Mouse (Mus musculus) liver, postnatal 0 days (tissue): ENCODE measurements around the gene 9930021J03Rik. TPM values are rescaled to one million over a fixed set of nuclear protein-coding genes. Genes with fewer than 3 reads are reported as not detected.
A peak's percentile ranks its signal among the peaks of the same experiment; 100 is the strongest.

Experiments used
- ATAC-seq: fragments of 200-750 bp; cut with Nextera tagmentation; 2 replicates; pipeline ENCODE4 v1.8.0; 2017; ENCODE audit warnings: mild to moderate bottlenecking, moderate library complexity
- DNase-seq: peaks from one replicate; pipeline ENCODE4 v3.0.0-alpha.2; 2016
- H3K27ac ChIP-seq: fragments of 300-500 bp; sonication (generic); 2 replicates; pipeline ENCODE4 v1.5.1; 2014; ENCODE audit warnings: antibody characterized with exemption, moderate library complexity, mild to moderate bottlenecking, low read depth
- H3K27me3 ChIP-seq: fragments of 300-500 bp; sonication (generic); 2 replicates; pipeline ENCODE4 v1.6.1; 2014; ENCODE audit warnings: low read length, control low read depth, mixed read lengths; ENCODE audit not compliant: insufficient read depth
- H3K36me3 ChIP-seq: fragments of 300-500 bp; sonication (generic); replicated peaks from 2 replicates; pipeline ENCODE4 v1.6.1; 2014; ENCODE audit warnings: mild to moderate bottlenecking, control low read depth, low read length, moderate library complexity, mixed read lengths; ENCODE audit not compliant: insufficient read depth
- H3K4me1 ChIP-seq: fragments of 300-500 bp; sonication (generic); 2 replicates; pipeline ENCODE4 v1.6.1; 2014; ENCODE audit warnings: antibody characterized with exemption, mild to moderate bottlenecking, control low read depth; ENCODE audit not compliant: insufficient read depth
- H3K4me2 ChIP-seq: fragments of 300-500 bp; sonication (generic); 2 replicates; pipeline ENCODE4 v1.6.1; 2014; ENCODE audit warnings: low read depth, mild to moderate bottlenecking, low read length, moderate library complexity, mixed read lengths
- H3K4me3 ChIP-seq: fragments of 300-500 bp; sonication (generic); 2 replicates; pipeline ENCODE4 v1.5.1; 2014; ENCODE audit warnings: low read depth, low read length
- H3K9ac ChIP-seq: fragments of 300-500 bp; sonication (generic); replicated peaks from 2 replicates; pipeline ENCODE4 v1.6.1; 2014; ENCODE audit warnings: mild to moderate bottlenecking, moderate library complexity
- H3K9me3 ChIP-seq: fragments of 300-500 bp; sonication (generic); 2 replicates; pipeline ENCODE4 v1.6.1; 2016; ENCODE audit warnings: mild to moderate bottlenecking, control low read depth, low read length, mixed read lengths
- CTCF ChIP-seq: sonication (generic); IDR thresholded peaks from 2 replicates; pipeline ENCODE4 v1.5.1; 2016; ENCODE audit warnings: antibody characterized with exemption, low read depth
- EP300 ChIP-seq: IDR thresholded peaks from 2 replicates; pipeline ENCODE4 v1.6.1; 2016; ENCODE audit warnings: antibody characterized with exemption, low read depth, mild to moderate bottlenecking
- WGBS: fragments of 180-500 bp; shearing (Covaris S2); extraction: QIAGEN DNeasy Blood & Tissue Kit; methylation state at CpG from one replicate; pipeline ENCODE4 v1.1.7; 2014; ENCODE audit not compliant: insufficient replicate concordance; 5-methylcytosine and 5-hydroxymethylcytosine counted together
- polyA plus RNA-seq: library from polyadenylated mRNA; unstranded; fragments of >200 nt; fragmentation: Nextera tagmentation; extraction: Ambion mirVana; gene quantifications from 2 replicates; pipeline ENCODE4 v1.2.1, GENCODE M21; 2015

Gene 9930021J03Rik
- polyA plus RNA-seq, 1 experiment from 2014 or later = 1.4 TPM

DNA sequence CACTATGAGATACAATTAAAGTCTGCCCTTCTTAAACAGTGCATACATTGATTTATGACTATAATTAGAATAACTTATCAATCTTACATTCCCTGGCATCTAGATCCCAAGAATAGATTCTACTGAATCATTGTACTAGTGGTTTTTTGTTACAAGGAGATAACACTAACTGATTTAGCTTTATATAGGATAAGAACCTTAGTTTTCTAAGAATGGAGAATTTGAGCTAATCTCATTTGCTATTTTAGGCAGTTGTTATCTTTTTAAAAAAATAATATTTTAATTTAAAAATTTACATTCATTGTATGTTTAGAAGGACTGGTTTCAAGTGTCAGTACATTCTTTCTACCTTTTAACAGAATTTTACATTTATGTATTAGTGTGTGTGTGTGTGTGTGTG, 17.8 kb downstream of the 9930021J03Rik start:
- no peak overlapping the region for H3K4me3 ChIP-seq
- ATAC-seq = no peak
- H3K9me3 ChIP-seq = no peaks in the 10 kb centered on the region
- no peak overlapping the region for H3K4me2 ChIP-seq
- no peak overlapping the region for H3K9ac ChIP-seq
- DNase-seq = no peak
- TF ChIP-seq EP300 (no peak), CTCF (no peak)
- H3K36me3 ChIP-seq = 0 out of 2 replicates have a peak, but pooled peaks cover 5% of the 10 kb centered on the region
- H3K27ac ChIP-seq = no peak overlapping the region
- no peaks in the 10 kb centered on the region for H3K4me1 ChIP-seq
- H3K27me3 ChIP-seq = no peaks in the 10 kb centered on the region

DNA sequence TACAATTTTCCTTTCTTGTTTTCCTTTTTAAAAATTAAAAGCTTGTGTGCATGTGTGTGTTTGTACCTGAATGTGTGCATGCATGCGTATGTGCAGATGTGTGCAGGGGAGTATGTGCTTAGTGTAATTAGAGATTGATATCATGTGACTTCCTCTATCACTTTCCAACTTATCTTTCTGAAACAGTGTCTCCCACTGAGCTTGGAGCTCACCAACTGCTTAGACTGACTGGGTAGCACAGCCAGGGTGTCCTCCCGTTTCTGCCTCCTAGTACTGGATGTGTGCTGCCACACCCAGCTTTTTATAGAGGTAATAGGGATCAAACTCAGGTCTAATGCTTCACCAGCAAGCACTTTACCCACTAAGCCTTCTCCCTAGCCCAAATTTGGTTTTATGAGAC, 22.9 kb downstream of the 9930021J03Rik start:
- Histone ChIP-seq H3K9me3 (no peaks in the 10 kb centered on the region), H3K36me3 (0 out of 2 replicates have a peak, but pooled peaks cover 5% of the 10 kb centered on the region), H3K4me3 (no peak overlapping the region), H3K4me2 (no peak overlapping the region), H3K27me3 (no peaks in the 10 kb centered on the region), H3K27ac (no peak overlapping the region), H3K4me1 (no peaks in the 10 kb centered on the region), H3K9ac (no peak overlapping the region)
- ATAC-seq = no peak
- DNase-seq = no peak
- WGBS = 64% methylated on average over 2 of the region's 2 CpGs
- TF ChIP-seq EP300 (no peak), CTCF (no peak)

DNA sequence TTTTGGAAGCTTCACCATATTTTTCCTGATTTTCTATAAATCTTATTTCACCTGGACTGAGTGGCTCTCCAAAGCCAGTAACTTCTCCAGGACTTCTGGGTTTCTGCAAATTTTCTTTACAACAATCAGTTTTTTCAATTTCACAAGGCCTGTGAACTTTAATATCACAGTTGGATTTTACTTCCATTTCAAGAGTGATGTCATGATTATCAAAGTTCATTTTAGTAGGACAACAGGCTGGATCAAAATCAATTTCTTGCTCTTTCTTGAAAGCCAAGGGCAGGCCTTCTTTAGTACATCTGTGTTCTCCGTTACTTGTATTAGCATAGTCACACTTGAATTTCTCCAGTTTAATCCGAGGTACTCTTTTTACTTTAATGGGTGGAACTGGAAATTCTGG, 51.9 kb downstream of the 9930021J03Rik start:
- Histone ChIP-seq H3K27ac (no peak overlapping the region), H3K4me1 (no peaks in the 10 kb centered on the region), H3K9me3 (no peaks in the 10 kb centered on the region), H3K4me3 (no peak overlapping the region), H3K36me3 (peaks cover 4% of the 10 kb centered on the region; the same call in 1 of the 2 replicates), H3K9ac (no peak overlapping the region), H3K4me2 (no peak overlapping the region), H3K27me3 (no peaks in the 10 kb centered on the region)
- DNase-seq (no peak), ATAC-seq (no peak)
- TF ChIP-seq EP300 (no peak), CTCF (no peak)
- 85% methylated on average over 2 of the region's 2 CpGs for WGBS

DNA sequence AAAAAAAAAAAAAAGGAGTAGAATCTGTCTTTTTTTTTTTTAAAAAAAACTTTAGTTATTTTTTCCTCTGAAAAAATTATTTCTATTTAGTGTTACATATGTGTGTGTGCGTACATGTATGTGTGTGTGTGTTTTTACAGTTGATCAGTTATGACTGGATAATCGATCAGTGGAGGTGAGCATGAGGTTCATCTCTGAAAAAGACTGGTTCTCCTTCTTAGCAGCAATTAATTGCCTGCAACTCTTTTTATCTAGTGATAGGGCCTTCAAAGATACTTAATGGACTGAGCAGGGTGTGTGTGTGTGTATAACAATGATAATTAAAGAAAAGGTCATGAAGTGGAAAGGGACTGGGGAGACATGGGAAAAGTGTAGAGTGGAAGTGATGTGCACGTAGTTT, 54.8 kb downstream of the 9930021J03Rik start:
- no peak overlapping the region for H3K4me3 ChIP-seq
- 76% methylated on average over 3 of the region's 3 CpGs for WGBS
- ATAC-seq (no peak), DNase-seq (no peak)
- TF ChIP-seq EP300 (no peak), CTCF (no peak)
- no peaks in the 10 kb centered on the region for H3K4me1 ChIP-seq
- peaks cover 4% of the 10 kb centered on the region; the same call in 1 of the 2 replicates for H3K36me3 ChIP-seq
- no peak overlapping the region for H3K9ac ChIP-seq
- H3K27me3 ChIP-seq = no peaks in the 10 kb centered on the region
- no peak overlapping the region for H3K4me2 ChIP-seq
- H3K9me3 ChIP-seq = no peaks in the 10 kb centered on the region
- H3K27ac ChIP-seq = no peak overlapping the region

DNA sequence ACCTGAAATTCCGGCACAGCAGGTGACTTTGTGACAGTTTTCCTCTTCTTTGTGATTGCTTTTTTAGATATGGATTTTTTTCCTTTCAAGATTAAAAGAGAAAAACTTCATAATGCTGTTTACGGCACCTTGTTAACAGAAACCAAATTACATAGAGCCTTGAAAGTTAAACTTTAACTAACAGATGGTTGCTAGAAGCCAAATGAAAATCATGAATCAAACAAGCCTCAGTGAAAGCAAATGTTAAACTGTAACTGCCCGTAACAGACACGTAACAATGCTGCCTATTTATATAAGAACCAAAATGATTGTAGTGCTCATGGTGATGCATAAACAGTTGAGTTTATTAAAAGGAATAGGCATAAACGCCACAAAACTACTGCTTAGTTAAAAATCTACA, 62.3 kb downstream of the 9930021J03Rik start:
- Histone ChIP-seq H3K9ac (peak overlapping the region; percentile 48), H3K9me3 (no peaks in the 10 kb centered on the region), H3K27me3 (no peaks in the 10 kb centered on the region), H3K4me2 (peak overlapping the region; percentile 42), H3K36me3 (no peaks in the 10 kb centered on the region; the same call in 1 of the 2 replicates), H3K4me3 (peak overlapping the region; percentile 34), H3K27ac (peak overlapping the region; percentile 60; the same call in 1 of the 2 replicates), H3K4me1 (no peaks in the 10 kb centered on the region)
- TF ChIP-seq CTCF = no peak
- no peak for TF ChIP-seq EP300
- 74% methylated on average over 5 of the region's 5 CpGs for WGBS
- ATAC-seq = no peak
- DNase-seq = no peak

DNA sequence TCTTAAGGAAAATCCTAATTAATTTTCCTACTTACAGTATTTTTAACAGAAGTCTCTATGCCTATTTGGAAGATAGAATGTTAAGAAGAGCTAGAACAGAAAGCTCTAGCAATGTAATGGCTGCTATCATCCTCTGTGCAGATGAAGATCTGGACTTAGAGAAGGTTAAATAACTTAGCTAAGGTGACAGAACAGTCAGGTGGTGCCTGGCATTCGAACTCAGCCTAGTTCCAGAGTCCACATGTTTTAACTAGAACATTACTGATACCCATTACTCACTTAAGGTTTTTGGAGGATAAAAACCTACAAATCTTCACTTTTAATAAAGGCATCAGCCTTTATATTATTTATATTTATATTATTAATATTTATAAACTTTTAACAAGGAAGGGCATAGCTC, 65.1 kb downstream of the 9930021J03Rik start:
- no peaks in the 10 kb centered on the region for H3K4me1 ChIP-seq
- ATAC-seq = no peak
- no peak overlapping the region for H3K9ac ChIP-seq
- no peak for TF ChIP-seq EP300
- TF ChIP-seq CTCF = no peak
- no peaks in the 10 kb centered on the region for H3K36me3 ChIP-seq
- DNase-seq = no peak
- WGBS = 53% methylated on average over 1 of the region's 1 CpGs
- no peaks in the 10 kb centered on the region for H3K9me3 ChIP-seq
- no peak overlapping the region for H3K4me2 ChIP-seq
- no peak overlapping the region for H3K4me3 ChIP-seq
- H3K27me3 ChIP-seq = no peaks in the 10 kb centered on the region
- no peak overlapping the region for H3K27ac ChIP-seq

DNA sequence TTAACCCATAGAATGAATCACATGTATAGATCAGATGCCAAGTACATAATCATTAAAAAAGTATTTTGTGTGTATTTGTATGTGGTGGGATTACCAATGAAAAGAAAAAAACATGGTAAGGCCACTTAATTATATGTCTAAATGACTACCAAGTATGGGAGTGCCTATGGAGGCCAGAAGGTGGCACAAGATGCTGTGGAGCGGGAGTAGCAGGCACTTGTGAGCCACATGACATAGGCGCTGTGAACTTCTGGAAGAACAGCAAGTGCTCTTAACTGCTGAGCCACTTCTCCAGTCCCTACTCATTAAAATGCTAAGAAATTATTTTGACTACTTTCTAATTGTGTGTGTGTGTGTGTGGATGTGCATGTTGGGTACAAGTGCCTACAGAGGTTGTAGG, 66.2 kb downstream of the 9930021J03Rik start:
- Histone ChIP-seq H3K27me3 (no peaks in the 10 kb centered on the region), H3K9ac (no peak overlapping the region), H3K4me3 (no peak overlapping the region), H3K27ac (no peak overlapping the region), H3K4me1 (no peaks in the 10 kb centered on the region), H3K36me3 (no peaks in the 10 kb centered on the region), H3K9me3 (no peaks in the 10 kb centered on the region), H3K4me2 (no peak overlapping the region)
- DNase-seq = no peak
- no peak for ATAC-seq
- WGBS = 92% methylated on average over 2 of the region's 2 CpGs
- TF ChIP-seq EP300 = no peak
- TF ChIP-seq CTCF = peak; percentile 28
